Mouse (Mus musculus) CH12.LX (cell line): Measurements from ENCODE around the gene Tmem41b. TPM values are rescaled to one million over a fixed set of nuclear protein-coding genes. Genes with fewer than 3 reads are reported as not detected.
A peak's percentile ranks its signal among the peaks of the same experiment; 100 is the strongest.

Source experiments
- DNase-seq: peaks from one replicate; pipeline ENCODE4 v3.0.0-alpha.2; 2013; ENCODE audit errors: extremely low read depth
- H3K27ac ChIP-seq: 2 replicates; pipeline ENCODE4 v1.5.1; 2012; ENCODE audit warnings: low read depth, mild to moderate bottlenecking, control low read depth, moderate library complexity; ENCODE audit not compliant: insufficient read depth
- H3K27me3 ChIP-seq: replicated peaks from 2 replicates; pipeline ENCODE3; 2012; ENCODE audit warnings: inconsistent platforms
- H3K36me3 ChIP-seq, 2 experiments: replicated peaks in 1 of 2; 2 replicates each; pipeline versions ENCODE3 to v1.6.1; 2012; ENCODE audit warnings: inconsistent platforms in 1 of 2, low read length in 1 of 2, mild to moderate bottlenecking in 1 of 2, mixed read lengths in 1 of 2, moderate library complexity in 1 of 2; ENCODE audit not compliant: control insufficient read depth in 1 of 2, insufficient read depth in 1 of 2
- H3K4me1 ChIP-seq, 2 experiments: 2 replicates each; pipeline ENCODE4 v1.6.1; 2012; ENCODE audit warnings: inconsistent platforms in 1 of 2, moderate library complexity in 1 of 2; ENCODE audit not compliant: insufficient read depth in 2 of 2, control insufficient read depth in 1 of 2
- H3K4me2 ChIP-seq: 2 replicates; pipeline ENCODE4 v1.6.1; 2012; ENCODE audit warnings: low read depth, mild to moderate bottlenecking, control low read depth; ENCODE audit not compliant: poor library complexity, insufficient read depth, severe bottlenecking
- H3K4me3 ChIP-seq, 3 experiments: fragments of 150-350 bp in 1 of 3; sonication (generic) in 1 of 3; replicated peaks in 1 of 3; 2 replicates each; pipeline versions ENCODE3 to v1.5.1; 2011 to 2012; ENCODE audit warnings: low read depth in 2 of 3, low read length in 2 of 3, mild to moderate bottlenecking in 2 of 3, moderate library complexity in 2 of 3, control low read depth in 1 of 3, improper control_type of control experiment in 1 of 3, inconsistent platforms in 1 of 3, mixed read lengths in 1 of 3; ENCODE audit not compliant: poor library complexity in 1 of 3
- H3K79me2 ChIP-seq: replicated peaks from 2 replicates; pipeline ENCODE4 v1.6.1; 2012; ENCODE audit warnings: mild to moderate bottlenecking, moderate library complexity; ENCODE audit not compliant: control insufficient read depth, poor library complexity, insufficient read depth, severe bottlenecking; ENCODE audit errors: extremely low read depth
- H3K9ac ChIP-seq: 2 replicates; pipeline ENCODE4 v1.6.1; 2012; ENCODE audit warnings: low read depth, mild to moderate bottlenecking, control low read depth, moderate library complexity; ENCODE audit not compliant: insufficient read depth
- H3K9me3 ChIP-seq: replicated peaks from 2 replicates; pipeline ENCODE3; 2012; ENCODE audit warnings: low read length, inconsistent platforms, mixed read lengths
- BHLHE40 ChIP-seq: IDR thresholded peaks from 2 replicates; pipeline ENCODE4 v1.6.1; 2011; ENCODE audit warnings: mild to moderate bottlenecking, low read depth, low read length, improper control_type of control experiment
- CHD1 ChIP-seq: IDR thresholded peaks from 2 replicates; pipeline ENCODE4 v1.6.1; 2012; ENCODE audit warnings: low read depth, low read length, improper control_type of control experiment, inconsistent platforms
- CHD2 ChIP-seq: IDR thresholded peaks from 2 replicates; pipeline ENCODE4 v1.6.1; 2011; ENCODE audit warnings: low read length, improper control_type of control experiment
- CTCF ChIP-seq, 2 experiments: IDR thresholded peaks in 1 of 2; conservative IDR thresholded peaks in 1 of 2; 2 replicates each; pipeline ENCODE4 v1.5.1; 2011 to 2012; ENCODE audit warnings: low read depth in 2 of 2, low read length in 2 of 2, improper control_type of control experiment in 1 of 2, inconsistent platforms in 1 of 2, mild to moderate bottlenecking in 1 of 2, moderate library complexity in 1 of 2
- E2F4 ChIP-seq: IDR thresholded peaks from 2 replicates; pipeline ENCODE4 v1.6.1; 2011; ENCODE audit warnings: low read depth, low read length, improper control_type of control experiment; ENCODE audit not compliant: insufficient replicate concordance
- ELF1 ChIP-seq: IDR thresholded peaks from 2 replicates; pipeline ENCODE4 v1.6.1; 2014; ENCODE audit warnings: low read depth, mild to moderate bottlenecking, inconsistent platforms, low read length, improper control_type of control experiment
- IRF4 ChIP-seq: IDR thresholded peaks from 2 replicates; pipeline ENCODE4 v1.6.1; 2014; ENCODE audit warnings: low read depth, mild to moderate bottlenecking, inconsistent platforms, low read length, improper control_type of control experiment
- JUN ChIP-seq: IDR thresholded peaks from 2 replicates; pipeline ENCODE4 v1.6.1; 2011; ENCODE audit warnings: low read depth, mild to moderate bottlenecking, low read length, improper control_type of control experiment, moderate library complexity; ENCODE audit not compliant: insufficient read depth
- JUND ChIP-seq: conservative IDR thresholded peaks from 2 replicates; pipeline ENCODE4 v1.6.1; 2011; ENCODE audit warnings: low read depth, low read length, improper control_type of control experiment
- MAFK ChIP-seq: IDR thresholded peaks from 2 replicates; pipeline ENCODE4 v1.6.1; 2011; ENCODE audit warnings: low read length, improper control_type of control experiment; ENCODE audit not compliant: insufficient replicate concordance
- MAZ ChIP-seq: IDR thresholded peaks from 2 replicates; pipeline ENCODE4 v1.6.1; 2012; ENCODE audit warnings: low read depth, mild to moderate bottlenecking, inconsistent platforms, low read length, improper control_type of control experiment, moderate library complexity
- MEF2A ChIP-seq: IDR thresholded peaks from 2 replicates; pipeline ENCODE4 v1.6.1; 2014; ENCODE audit warnings: low read depth, mild to moderate bottlenecking, inconsistent platforms, low read length, improper control_type of control experiment, borderline replicate concordance
- MYC ChIP-seq: IDR thresholded peaks from 2 replicates; pipeline ENCODE4 v1.6.1; 2011; ENCODE audit warnings: low read depth, mild to moderate bottlenecking, improper control_type of control experiment, low read length
- NELFE ChIP-seq: IDR thresholded peaks from 2 replicates; pipeline ENCODE4 v1.6.1; 2011; ENCODE audit warnings: low read depth, low read length, improper control_type of control experiment
- NRF1 ChIP-seq: IDR thresholded peaks from 2 replicates; pipeline ENCODE4 v1.6.1; 2014; ENCODE audit warnings: low read depth, mild to moderate bottlenecking, inconsistent platforms, low read length, improper control_type of control experiment, moderate library complexity
- PAX5 ChIP-seq: IDR thresholded peaks from 2 replicates; pipeline ENCODE4 v1.6.1; 2012; ENCODE audit warnings: low read length, inconsistent platforms, mixed read lengths
- POLR2A ChIP-seq: IDR thresholded peaks from 2 replicates; pipeline ENCODE4 v1.6.1; 2011; ENCODE audit warnings: low read depth, mild to moderate bottlenecking, improper control_type of control experiment, low read length
- POLR2AphosphoS2 ChIP-seq: IDR thresholded peaks from 2 replicates; pipeline ENCODE4 v1.6.1; 2011; ENCODE audit warnings: low read depth, low read length, improper control_type of control experiment
- RAD21 ChIP-seq: IDR thresholded peaks from 2 replicates; pipeline ENCODE4 v1.6.1; 2011; ENCODE audit warnings: low read depth, mild to moderate bottlenecking, low read length, improper control_type of control experiment, moderate library complexity
- RCOR1 ChIP-seq: conservative IDR thresholded peaks from 2 replicates; pipeline ENCODE4 v1.6.1; 2012; ENCODE audit warnings: low read depth, mild to moderate bottlenecking, inconsistent platforms, low read length, improper control_type of control experiment
- SIN3A ChIP-seq: IDR thresholded peaks from 2 replicates; pipeline ENCODE4 v1.6.1; 2012; ENCODE audit warnings: low read length, improper control_type of control experiment, inconsistent platforms
- SMC3 ChIP-seq: IDR thresholded peaks from 2 replicates; pipeline ENCODE4 v1.6.1; 2011; ENCODE audit warnings: low read depth, low read length, improper control_type of control experiment
- TBP ChIP-seq: conservative IDR thresholded peaks from 2 replicates; pipeline ENCODE4 v1.6.1; 2011; ENCODE audit warnings: low read depth, low read length, improper control_type of control experiment
- UBTF ChIP-seq: IDR thresholded peaks from 2 replicates; pipeline ENCODE4 v1.6.1; 2012; ENCODE audit warnings: low read depth, mild to moderate bottlenecking, inconsistent platforms, low read length, improper control_type of control experiment, moderate library complexity
- USF2 ChIP-seq: conservative IDR thresholded peaks from 2 replicates; pipeline ENCODE4 v1.6.1; 2011; ENCODE audit warnings: low read depth, low read length, improper control_type of control experiment
- ZC3H11A ChIP-seq: IDR thresholded peaks from 2 replicates; pipeline ENCODE4 v1.6.1; 2012; ENCODE audit warnings: low read depth, mild to moderate bottlenecking, inconsistent platforms, low read length, improper control_type of control experiment
- ZKSCAN1 ChIP-seq: IDR thresholded peaks from 2 replicates; pipeline ENCODE4 v1.6.1; 2012; ENCODE audit warnings: low read depth, inconsistent platforms, low read length, improper control_type of control experiment, borderline replicate concordance
- ZMIZ1 ChIP-seq: IDR thresholded peaks from 2 replicates; pipeline ENCODE4 v1.6.1; 2012; ENCODE audit warnings: low read depth, mild to moderate bottlenecking, inconsistent platforms, low read length, improper control_type of control experiment
- ZNF384 ChIP-seq: IDR thresholded peaks from 2 replicates; pipeline ENCODE4 v1.6.1; 2012; ENCODE audit warnings: low read depth, low read length, improper control_type of control experiment, inconsistent platforms
- dilution Hi-C: fragments of 300-500 bp; cut with MboI; formaldehyde crosslinking; loops from 2 replicates; pipeline ENCODE4 v1.14.3; 2020; ENCODE audit warnings: low sequenced_read_pairs; ENCODE audit not compliant: extremely low pct_unique_long_range_greater_than_20kb, extremely low pct_ligation_motif_present
- in situ Hi-C: fragments of 300-500 bp; cut with MboI; formaldehyde crosslinking; loops from 3 replicates; pipeline ENCODE4 v1.14.3; 2019; ENCODE audit warnings: low sequenced_read_pairs, low pct_ligation_motif_present, low pct_unique_long_range_greater_than_20kb, mixed read lengths
- polyA plus RNA-seq: library from polyadenylated mRNA; unstranded; fragments of >175 nt; gene quantifications from 2 replicates; pipeline ENCODE4 v1.2.1, GENCODE M21; 2012; ENCODE audit warnings: low read depth; ENCODE audit not compliant: insufficient read length
- total RNA-seq, 2 experiments: library from RNA; depleted of rRNA; stranded (reverse); fragments of 300-350 nt in 1 of 2; fragments of >200 nt in 1 of 2; gene quantifications; 2 replicates each; pipeline ENCODE4 v1.2.3; 2012 to 2014

Gene Tmem41b
- total and polyA plus RNA-seq, 3 experiments: 51.1 to 106 (median 56.3) TPM

DNA sequence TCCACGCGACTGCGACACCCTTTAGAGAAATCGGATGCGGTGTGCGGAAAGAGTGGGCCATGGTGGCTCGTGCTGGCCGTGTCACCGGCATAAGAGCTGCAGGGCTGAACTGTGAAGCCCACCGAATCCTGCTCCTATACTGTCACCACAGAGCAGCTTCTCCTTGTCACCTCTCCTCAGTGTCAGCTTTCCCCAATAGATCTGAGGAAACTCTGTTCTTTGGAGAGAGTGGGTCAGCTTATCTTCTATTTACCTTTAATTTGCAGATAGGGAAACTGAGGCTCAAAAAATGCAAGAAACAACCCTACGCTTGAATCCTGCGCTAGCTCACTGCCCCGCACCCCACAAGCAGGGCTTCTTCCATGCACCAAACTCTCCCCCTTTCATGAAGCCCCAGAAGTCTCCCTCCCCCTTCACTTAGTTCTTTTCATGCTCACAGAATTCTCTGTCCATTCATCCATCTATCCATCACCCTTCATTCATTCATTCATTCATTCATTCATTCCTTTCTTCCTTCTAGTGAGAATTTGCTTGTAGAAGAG lies 26.0 kb downstream of the Tmem41b start:
- peaks cover 2 to 13% of the 10 kb centered on the region in 2 experiments; a peak in 2 of 4 replicates for H3K4me1 ChIP-seq
- H3K27ac ChIP-seq: no peak overlapping the region
- H3K9me3 ChIP-seq: peaks cover 9% of the 10 kb centered on the region
- in situ Hi-C loops (no loop called here), dilution Hi-C loops (no loop called here)
- peak overlapping the region; percentile 57; the same call in 1 of the 2 replicates for H3K4me2 ChIP-seq
- H3K9ac ChIP-seq: peak overlapping the region; percentile 88
- no peak for DNase-seq
- TF ChIP-seq PAX5 (no peak), MAZ (no peak), MAFK (no peak), POLR2A (no peak), UBTF (no peak), NELFE (no peak), ZNF384 (no peak), CTCF (conservative IDR thresholded peaks at IDR 0.05 in 1 of 2, IDR thresholded peaks at IDR 0.05 in 1 of 2; ENCODE audit: low read depth in 2 of 2, low read length in 2 of 2) (no peak), SMC3 (no peak)
- peak overlapping the region; percentile 38 to 77 (median 71) for H3K4me3 ChIP-seq
- H3K27me3 ChIP-seq: peaks cover 29% of the 10 kb centered on the region
- H3K36me3 ChIP-seq: no peaks in the 10 kb centered on the region
- H3K79me2 ChIP-seq: peaks cover 10% of the 10 kb centered on the region; the same call in 1 of the 2 replicates

DNA sequence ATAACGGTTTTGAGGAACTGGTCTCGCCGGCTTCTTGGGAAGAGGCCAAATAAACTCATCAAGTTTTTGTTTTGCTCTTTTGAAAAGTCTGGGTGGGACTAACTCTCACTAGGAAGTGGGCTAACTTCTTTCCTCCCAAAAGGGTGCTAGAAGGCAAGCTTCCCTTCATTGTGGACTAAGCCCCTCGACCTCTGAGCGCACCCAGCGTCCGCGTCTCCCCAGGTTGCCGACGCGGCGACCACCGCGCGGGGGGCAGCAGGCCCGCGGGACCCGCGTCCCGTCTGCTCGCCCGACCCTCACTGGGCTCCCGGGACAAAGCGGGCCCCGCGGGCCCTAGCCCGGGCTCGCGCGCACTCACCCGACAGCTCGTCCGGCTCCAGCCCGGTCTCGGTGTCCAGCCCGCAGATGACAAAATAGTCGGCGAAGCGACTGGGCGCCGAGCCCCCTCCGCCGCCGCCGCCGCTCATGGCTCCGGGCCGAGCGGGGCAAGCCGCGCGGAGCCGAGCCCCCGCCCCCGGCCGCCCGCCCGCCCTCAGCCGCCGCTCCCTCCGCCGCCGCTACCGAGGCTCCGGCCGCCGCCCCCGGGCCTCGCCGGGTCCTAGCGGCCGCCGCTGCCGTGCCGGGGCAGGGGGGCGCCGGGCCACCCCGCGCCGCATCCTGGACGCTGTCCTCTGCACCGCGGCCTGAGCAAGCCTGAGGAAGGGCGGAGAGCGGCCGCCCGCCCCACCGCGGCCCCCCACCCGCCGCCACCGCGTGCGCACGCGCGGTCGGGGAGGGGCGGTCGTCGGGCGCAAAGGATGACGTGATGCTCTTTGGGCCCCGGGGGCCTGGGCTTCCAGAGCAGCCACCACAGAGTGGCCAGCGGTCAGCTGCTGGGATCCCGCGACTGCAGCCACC lies 26.8 kb downstream of the Tmem41b start, which contains the start of gene Dennd5a:
Dennd5a (minus strand) TSS at position 755 of the 897 bp plus-strand sequence.
- dilution Hi-C loops (no loop called here), in situ Hi-C loops (no loop called here)
- Histone ChIP-seq H3K4me2 (peak within 1 kb of the TSS; percentile 91), H3K4me3 (peak within 1 kb of the TSS; percentile 71 to 79 (median 77)), H3K27me3 (peaks cover 29% of the 10 kb centered on the region), H3K36me3 (no peaks in the 10 kb centered on the region), H3K4me1 (peaks cover 2 to 13% of the 10 kb centered on the region in 2 experiments; a peak in 2 of 4 replicates), H3K9me3 (peaks cover 8% of the 10 kb centered on the region), H3K79me2 (peaks cover 10% of the 10 kb centered on the region; the same call in 1 of the 2 replicates), H3K9ac (peak within 1 kb of the TSS; percentile 88), H3K27ac (no peak within 1 kb of the TSS)
- DNase-seq: no peak
- TF ChIP-seq RAD21: no peak
- no peak for TF ChIP-seq ZC3H11A
- TF ChIP-seq NRF1: peak; percentile 81
- no peak for TF ChIP-seq ELF1
- no peak for TF ChIP-seq CHD1
- no peak for TF ChIP-seq JUN
- no peak for TF ChIP-seq RCOR1
- TF ChIP-seq E2F4: no peak
- TF ChIP-seq BHLHE40: peak; percentile 79
- TF ChIP-seq ZNF384: no peak
- no peak for TF ChIP-seq JUND
- no peak for TF ChIP-seq TBP
- peak; percentile 70; the same call in 1 of the 2 replicates for TF ChIP-seq UBTF
- TF ChIP-seq POLR2A: peak; percentile 49; the same call in 1 of the 2 replicates
- TF ChIP-seq SIN3A: peak; percentile 44; the same call in 1 of the 2 replicates
- TF ChIP-seq IRF4: no peak
- no peak for TF ChIP-seq CHD2
- TF ChIP-seq POLR2AphosphoS2: no peak
- peak; percentile 51; the same call in 1 of the 2 replicates for TF ChIP-seq MAZ
- no peak for TF ChIP-seq SMC3
- TF ChIP-seq MEF2A: no peak
- TF ChIP-seq NELFE: 0 out of 2 replicates have a peak, but pooled peaks have one; percentile 26
- no peak for TF ChIP-seq MAFK
- no peak for TF ChIP-seq USF2
- no peak for TF ChIP-seq MYC
- no peak for TF ChIP-seq ZMIZ1
- TF ChIP-seq ZKSCAN1: no peak
